Mouse (Mus musculus) megakaryocyte, embryonic 14.5 days (primary cell): ENCODE results near the gene 4933415F23Rik.

Source experiments
- FLI1 ChIP-seq: IDR thresholded peaks from 2 replicates; pipeline ENCODE4 v1.6.1; 2012; ENCODE audit warnings: low read length, inconsistent platforms, mixed read lengths
- GATA1 ChIP-seq: IDR thresholded peaks from 3 replicates; pipeline ENCODE4 v1.6.1; 2012; ENCODE audit warnings: mixed read lengths, low read length, inconsistent platforms, borderline replicate concordance

DNA sequence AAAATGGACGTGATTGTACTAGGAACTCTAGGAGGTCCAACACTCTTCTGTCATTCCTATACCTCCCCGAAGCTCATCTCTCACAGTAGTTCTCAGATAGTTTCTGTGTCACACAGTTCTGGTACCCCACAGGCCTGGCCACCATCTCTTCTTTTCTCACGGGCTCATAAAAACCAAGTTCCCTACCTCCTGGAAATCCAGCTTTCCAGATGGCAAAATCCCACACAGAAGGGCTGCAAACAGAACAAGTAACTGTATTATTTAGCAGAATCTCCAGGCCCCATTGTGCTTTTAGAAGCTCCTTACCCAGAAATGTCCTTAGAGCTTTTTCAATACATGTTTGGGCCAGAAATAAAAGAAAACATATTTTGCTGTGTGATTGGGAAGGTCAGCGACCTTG lies 828 bp upstream of the 4933415F23Rik start:
- TF ChIP-seq FLI1 = no peak
- no peak for TF ChIP-seq GATA1
